Mouse (Mus musculus) adrenal gland, postnatal 10 days (tissue): ENCODE measurements around the gene Olfr1251. TPM values are rescaled to one million over a fixed set of nuclear protein-coding genes. Genes with fewer than 3 reads are reported as not detected.
"Not testable (repeated sequence)": the region's sequence is repeated elsewhere in the genome, so short reads cannot be mapped to it uniquely, and the experiment has no call there.

Source experiments
- DNase-seq: peaks from one replicate; pipeline ENCODE4 v3.0.0; 2021; ENCODE audit warnings: mixed read lengths
- long read RNA-seq, 2 experiments: library from polyadenylated mRNA; stranded (forward); transcript quantifications; one replicate each; pipeline ENCODE4 v2.0.0; 2021
- total RNA-seq, 2 experiments: library from RNA; stranded (reverse); gene quantifications; 2 replicates each; pipeline ENCODE4 v1.2.3; 2021

The Olfr1251 gene
- not detected for total RNA-seq
- long read RNA-seq, experiment 1, result 0 reads
- long read RNA-seq, experiment 2, result 0 reads

DNA sequence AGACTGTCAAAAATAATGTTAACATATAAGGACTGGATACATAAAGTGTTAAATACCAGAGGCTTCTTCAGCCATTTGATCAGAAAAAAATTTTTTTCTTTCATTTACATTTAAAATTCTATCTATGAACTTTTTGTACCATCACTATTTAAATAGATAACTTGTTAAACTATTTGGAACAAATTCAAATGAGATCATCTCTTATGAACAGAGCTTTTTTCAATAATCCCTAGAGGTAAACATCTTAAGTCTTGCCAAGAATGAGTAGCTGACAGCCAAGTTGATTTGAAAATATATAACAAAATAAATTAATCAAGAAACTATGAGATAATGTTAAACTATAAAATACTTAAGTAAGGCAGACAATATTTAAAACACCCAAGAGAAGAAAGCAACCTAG lies at the start of gene Olfr1251:
Gene Olfr1251 (minus strand): TSS at position 101 of the 400 bp plus-strand sequence.
- no peak for DNase-seq

DNA sequence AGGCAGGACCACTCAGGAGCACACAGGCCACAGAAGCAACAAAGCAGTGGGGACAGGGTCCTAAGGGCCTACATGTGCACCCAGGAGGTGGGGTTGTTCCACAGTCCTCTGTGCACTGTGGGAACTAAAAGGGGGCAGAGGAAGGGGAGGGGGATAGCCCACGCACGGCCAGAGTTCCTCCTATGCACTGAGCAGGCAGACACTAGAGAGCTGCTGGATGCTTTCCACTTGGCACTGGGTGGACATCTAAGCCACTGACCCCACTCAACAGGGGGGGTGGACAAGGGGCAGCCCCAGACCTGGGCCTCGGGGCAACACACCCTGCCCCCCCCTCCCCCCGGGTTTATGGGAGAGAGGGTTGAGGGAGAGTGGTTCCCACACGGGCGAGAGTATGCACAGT lies 20.2 kb upstream of the Olfr1251 start:
- DNase-seq, result no peak

DNA sequence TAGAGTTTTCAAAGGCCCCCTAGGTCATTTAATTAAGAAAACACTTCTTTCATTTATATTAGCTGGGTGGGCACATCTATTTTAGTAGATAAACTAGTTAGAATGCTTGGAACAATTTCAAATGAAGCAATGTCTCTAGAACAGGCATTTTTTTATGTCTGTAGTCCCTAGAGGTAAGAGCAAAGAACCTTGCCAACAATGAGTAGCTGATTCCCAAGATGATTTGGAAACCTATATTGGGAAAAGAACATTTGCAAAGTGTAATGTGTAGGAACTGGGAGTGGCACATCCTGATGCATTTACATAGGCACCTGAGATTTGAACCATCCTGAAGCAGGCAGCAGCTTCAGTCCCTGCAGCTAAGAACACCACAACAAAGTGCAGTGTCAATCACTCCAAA lies 10.4 kb downstream of the Olfr1251 start, which contains the start of gene Olfr1250:
Gene Olfr1250 (minus strand): TSS at position 101 of the 400 bp plus-strand sequence.
- no peak for DNase-seq

GRCm38 (mm10) chr2:89634883-89635282 lies 36.9 kb downstream of the Olfr1251 start, which contains the start of gene Olfr1249:
Gene Olfr1249, minus strand, starts transcription at chr2:89634983.
- DNase-seq, result no peak

GRCm38 (mm10) chr2:89618145-89618544 lies 53.6 kb downstream of the Olfr1251 start, which contains the start of gene Olfr1248:
Gene Olfr1248, minus strand, starts transcription at chr2:89618245.
- DNase-seq, result not testable (repeated sequence)

Other genes with a start within 250 kb of the Olfr1251 start
- not detected for gene Olfr1240, start 228.9 kb downstream of the Olfr1251 start, total RNA-seq
- not detected for gene Olfr1241, start 184.8 kb downstream of the Olfr1251 start, total RNA-seq
- gene Olfr1242, start 173.6 kb downstream of the Olfr1251 start, total RNA-seq, result not detected
- gene Olfr1243, start 140.4 kb downstream of the Olfr1251 start, total RNA-seq, result not detected
- not detected for gene Olfr1245, start 93.5 kb downstream of the Olfr1251 start, total RNA-seq
- not detected for gene Olfr1246, start 78.8 kb downstream of the Olfr1251 start, total RNA-seq
- gene Olfr1247, start 57.8 kb downstream of the Olfr1251 start, total RNA-seq, result not detected
- not detected for gene Olfr1248, start 53.7 kb downstream of the Olfr1251 start, total RNA-seq
- not detected for gene Olfr1249, start 37.0 kb downstream of the Olfr1251 start, total RNA-seq
- not detected for gene Olfr1250, start 10.5 kb downstream of the Olfr1251 start, total RNA-seq
- not detected for gene Olfr1252, start 53.1 kb upstream of the Olfr1251 start, total RNA-seq
- gene Olfr1253, start 85.2 kb upstream of the Olfr1251 start, total RNA-seq, result not detected
- not detected for gene Olfr1254, start 121.7 kb upstream of the Olfr1251 start, total RNA-seq
- not detected for gene Olfr1255, start 140.1 kb upstream of the Olfr1251 start, total RNA-seq
- gene Olfr1256, start 169.6 kb upstream of the Olfr1251 start, total RNA-seq, result not detected
- gene Olfr48, start 176.3 kb upstream of the Olfr1251 start, total RNA-seq, result not detected
- gene Olfr1257, start 206.5 kb upstream of the Olfr1251 start, total RNA-seq, result not detected